Mouse (Mus musculus) brain, adult 10 weeks (tissue): ENCODE results near the gene Jph3. TPM values are rescaled to one million over a fixed set of nuclear protein-coding genes. Genes with fewer than 3 reads are reported as not detected.

Experiments used
- polyA plus RNA-seq: library from polyadenylated mRNA; stranded (reverse); fragments of 350-450 nt; fragmentation: Illumina TruSeq; extraction: RNeasy Lipid Tissue Mini Kit (QIAGEN cat#74804); gene quantifications from one replicate; pipeline ENCODE4 v1.2.3, GENCODE M21; 2015; ENCODE audit warnings: low read depth, low replicate concordance

Jph3 gene
- polyA plus RNA-seq = 131 TPM

GRCm38 (mm10) chr8:121729323-121729722, at the start of gene Jph3:
Gene Jph3 (plus strand): TSS chr8:121729623.

GRCm38 (mm10) chr8:121829048-121829776, 99.8 kb downstream of the Jph3 start, which contains the start of gene Klhdc4:
Gene Klhdc4 (minus strand): TSS chr8:121829569.

Other genes with a start within 250 kb of the Jph3 start
- not detected for gene 1700018B08Rik, start 185.3 kb upstream of the Jph3 start, polyA plus RNA-seq
- 69.6 TPM for gene Fbxo31, start 150.8 kb upstream of the Jph3 start, polyA plus RNA-seq
- 336 TPM for gene Map1lc3b, start 139.3 kb upstream of the Jph3 start, polyA plus RNA-seq
- 29.7 TPM for gene Zcchc14, start 76.7 kb upstream of the Jph3 start, polyA plus RNA-seq
- 27.9 TPM for gene Klhdc4, start 99.9 kb downstream of the Jph3 start, polyA plus RNA-seq
- 38.7 TPM for gene Slc7a5, start 178.1 kb downstream of the Jph3 start, polyA plus RNA-seq
- gene Car5a, start 215.3 kb downstream of the Jph3 start, polyA plus RNA-seq = not detected
- 25.9 TPM for gene Banp, start 220.1 kb downstream of the Jph3 start, polyA plus RNA-seq